14 mouse cellular contexts compared by ENCODE assay signal in genomic region chr14:18001886-18002285, GRCm38 (mm10).
A peak's percentile ranks its signal among the peaks of the same experiment; 100 is the strongest.
DNase-seq lines count a peak whose midpoint lies in the region; ATAC-seq and TF ChIP-seq lines count a peak whose summit lies in the region.
"Had no signal": no experiment of that assay in that cellular context is flagged by ENCODE, and none has a peak within 500 bp of the region (broad histone marks: within the 10 kb centered on the region; RNA-seq: fewer than 3 reads in every experiment).

No protein-coding gene starts in this region.

- no peak overlapping the region for H3K4me3 ChIP-seq in forebrain, postnatal 0 days (ENCODE audit: low read depth, low read length)
- H3K4me3 ChIP-seq: forebrain, embryonic 13.5 days; hindbrain, embryonic 12.5 days; liver, embryonic 13.5 days; midbrain, embryonic 13.5 days; neural tube, embryonic 12.5 days had no signal

- H3K27me3 ChIP-seq in forebrain, postnatal 0 days (ENCODE audit: insufficient read depth, low read length), result no peaks in the 10 kb centered on the region
- H3K27me3 ChIP-seq: forebrain, embryonic 13.5 days; hindbrain, embryonic 12.5 days; liver, embryonic 13.5 days; midbrain, embryonic 13.5 days; neural tube, embryonic 12.5 days had no signal

- H3K9ac ChIP-seq in forebrain, postnatal 0 days, result no peak overlapping the region
- H3K9ac ChIP-seq: forebrain, embryonic 13.5 days; hindbrain, embryonic 12.5 days; liver, embryonic 13.5 days; midbrain, embryonic 13.5 days; neural tube, embryonic 12.5 days had no signal

- no peaks in the 10 kb centered on the region for H3K4me1 ChIP-seq in forebrain, postnatal 0 days (ENCODE audit: insufficient read depth)
- H3K4me1 ChIP-seq: forebrain, embryonic 13.5 days; hindbrain, embryonic 12.5 days; liver, embryonic 13.5 days; midbrain, embryonic 13.5 days; neural tube, embryonic 12.5 days had no signal

- H3K36me3 ChIP-seq in forebrain, postnatal 0 days (ENCODE audit: insufficient read depth), result no peaks in the 10 kb centered on the region
- H3K36me3 ChIP-seq: hindbrain, embryonic 12.5 days; liver, embryonic 13.5 days; midbrain, embryonic 13.5 days; neural tube, embryonic 12.5 days had no signal

- WGBS in forebrain, postnatal 0 days, result 88% methylated on average over 2 of the region's 2 CpGs

- ATAC-seq in activated CD4-positive, CD25-positive, alpha-beta regulatory T cell, adult 4 months, result peak; percentile 93
- ATAC-seq in forebrain, postnatal 0 days, result no peak
- ATAC-seq: forebrain, embryonic 13.5 days; midbrain, embryonic 13.5 days had no signal

- H3K27ac ChIP-seq in forebrain, postnatal 0 days (ENCODE audit: low read depth, low read length), result no peak overlapping the region
- H3K27ac ChIP-seq: forebrain, embryonic 13.5 days; hindbrain, embryonic 12.5 days; liver, embryonic 13.5 days; midbrain, embryonic 13.5 days; neural tube, embryonic 12.5 days had no signal

- TF ChIP-seq CTCF in forebrain, postnatal 0 days (IDR thresholded peaks at IDR 0.05; ENCODE audit: low read depth), result no peak

- H3K9me3 ChIP-seq in forebrain, postnatal 0 days (ENCODE audit: low read length), result no peaks in the 10 kb centered on the region
- H3K9me3 ChIP-seq: forebrain, embryonic 13.5 days; hindbrain, embryonic 12.5 days; liver, embryonic 13.5 days; midbrain, embryonic 13.5 days; neural tube, embryonic 12.5 days had no signal

- DNase-seq in kidney, adult 9 months, result peak; percentile 7
- DNase-seq in kidney, postnatal 36 days, result no peak
- DNase-seq in CD4-positive helper T cell, adult 2 months (ENCODE audit: low read depth, low spot score), result peak; percentile 77
- peak; percentile 7 for DNase-seq in skeletal muscle tissue, adult 2 months (ENCODE audit: low read depth, low spot score)
- DNase-seq in urinary bladder, adult 2 months (ENCODE audit: low spot score), result no peak
- no peak for DNase-seq in forebrain, postnatal 0 days
- DNase-seq in heart, postnatal 25 days (ENCODE audit: low spot score), result no peak
- DNase-seq: liver, embryonic 13.5 days; right cerebral cortex, postnatal 14 days had no signal

- intact Hi-C loops in heart, postnatal 25 days (cut with DNase I), result no loop called here

- H3K4me2 ChIP-seq in forebrain, postnatal 0 days (ENCODE audit: low read depth), result no peak overlapping the region
- H3K4me2 ChIP-seq: forebrain, embryonic 13.5 days; hindbrain, embryonic 12.5 days; liver, embryonic 13.5 days; midbrain, embryonic 13.5 days; neural tube, embryonic 12.5 days had no signal

Comparison
In these comparisons a context has a peak if more than half of its experiments do, and no peak if none do; other contexts are left out.
1. DNase-seq: peak in kidney, adult 9 months (single experiment), CD4-positive helper T cell, adult 2 months (single experiment) and skeletal muscle tissue, adult 2 months (single experiment); none in kidney, postnatal 36 days (0 of 2), urinary bladder, adult 2 months (single experiment), forebrain, postnatal 0 days (single experiment) and heart, postnatal 25 days (single experiment).